Mouse (Mus musculus) kidney, adult 2 months (tissue): ENCODE results near the gene Dynlt1b. TPM values are rescaled to one million over a fixed set of nuclear protein-coding genes. Genes with fewer than 3 reads are reported as not detected.
"Not testable (repeated sequence)": the region's sequence is repeated elsewhere in the genome, so short reads cannot be mapped to it uniquely, and the experiment has no call there.

ENCODE experiments used
- DNase-seq: peaks from one replicate; pipeline ENCODE4 v3.0.0; 2021
- H3K27ac ChIP-seq: fragments of 200-500 bp; 2 replicates; pipeline ENCODE4 v1.5.1; 2012; ENCODE audit warnings: low read depth, low read length, control low read depth, inconsistent platforms; ENCODE audit not compliant: insufficient read depth
- H3K27me3 ChIP-seq: fragments of 200-500 bp; replicated peaks from 2 replicates; pipeline ENCODE4 v1.6.1; 2012; ENCODE audit warnings: mild to moderate bottlenecking, moderate library complexity, low read length, inconsistent platforms; ENCODE audit not compliant: control insufficient read depth, insufficient read depth
- H3K36me3 ChIP-seq: fragments of 200-500 bp; 2 replicates; pipeline ENCODE4 v1.6.1; 2012; ENCODE audit warnings: mild to moderate bottlenecking, moderate library complexity, low read length, inconsistent platforms; ENCODE audit not compliant: control insufficient read depth, insufficient read depth
- H3K4me1 ChIP-seq: fragments of 200-500 bp; 2 replicates; pipeline ENCODE4 v1.6.1; 2011; ENCODE audit warnings: low read length; ENCODE audit not compliant: control insufficient read depth, insufficient read depth
- H3K4me3 ChIP-seq: fragments of 200-500 bp; 2 replicates; pipeline ENCODE4 v1.5.1; 2011; ENCODE audit warnings: mild to moderate bottlenecking, low read depth, low read length, control low read depth; ENCODE audit not compliant: insufficient read depth
- WGBS: fragments of 180-500 bp; shearing (Covaris S2); methylation state at CpG from one replicate; pipeline ENCODE4 v1.1.7; 2018; 5-methylcytosine and 5-hydroxymethylcytosine counted together
- polyA plus RNA-seq: library from polyadenylated mRNA; depleted of rRNA; stranded (reverse); fragments of >200 nt; gene quantifications from 2 replicates; pipeline ENCODE4 v1.2.3, GENCODE M21; 2012

Gene Dynlt1b
- polyA plus RNA-seq, 1 experiment = 213 TPM

DNA sequence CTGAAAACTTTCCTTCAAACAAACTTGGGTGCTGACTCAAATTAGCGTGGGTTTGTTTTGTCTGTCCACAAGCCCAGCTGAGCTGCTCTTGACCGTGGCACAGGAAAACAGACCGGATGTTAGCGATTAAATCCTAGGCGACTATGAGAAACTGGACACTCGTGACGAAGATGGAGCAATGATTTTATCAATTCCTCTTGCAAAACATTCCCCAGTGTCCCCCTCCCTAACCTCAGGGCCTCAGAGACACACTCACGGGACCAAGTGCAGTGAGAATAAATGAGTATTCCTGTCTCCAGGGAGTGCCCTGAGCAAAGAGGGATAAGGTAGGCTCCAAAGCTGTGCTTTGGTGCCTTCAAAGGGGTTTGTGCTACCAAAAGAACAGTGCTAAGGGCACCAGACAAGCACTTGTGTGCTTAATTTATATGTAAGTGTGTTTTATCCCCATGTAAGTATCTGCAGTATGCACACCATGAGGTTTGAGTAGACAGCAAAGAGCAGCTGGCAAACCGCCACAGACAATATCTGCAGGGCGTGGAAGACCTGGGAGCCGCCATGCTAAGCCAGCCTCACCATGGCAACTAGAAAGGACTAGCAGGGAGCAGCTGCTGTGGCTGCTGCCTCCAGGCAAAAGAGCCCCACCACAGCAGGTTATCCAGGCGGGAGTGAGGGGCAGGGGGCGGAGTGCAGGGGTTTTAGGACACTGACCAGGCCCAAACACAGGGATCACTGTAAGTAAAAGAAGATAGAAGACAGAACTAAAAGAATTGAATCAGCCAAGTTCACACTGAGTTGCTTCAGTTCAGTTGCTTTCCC is 30.4 kb upstream of the Dynlt1b start:
- not testable (repeated sequence) for H3K36me3 ChIP-seq

DNA sequence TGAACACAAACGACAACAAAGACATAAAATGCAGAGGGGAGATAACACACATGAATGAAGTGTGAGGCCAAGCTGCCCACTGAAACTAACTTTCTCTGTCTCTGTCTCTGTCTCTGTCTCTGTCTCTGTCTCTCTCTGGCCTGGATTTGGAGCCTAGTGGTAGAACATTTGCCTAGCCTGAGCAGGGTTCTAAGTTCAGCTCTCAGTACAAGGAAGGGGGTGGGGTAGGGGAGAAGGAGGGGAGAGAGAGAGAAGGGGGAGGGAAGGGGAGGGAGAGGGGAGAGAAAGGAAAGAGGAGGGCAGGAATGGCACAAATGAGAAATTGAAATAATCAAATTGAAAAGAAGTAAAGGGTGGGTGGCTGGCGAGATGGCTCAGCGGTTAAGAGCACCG is 29.8 kb upstream of the Dynlt1b start:
- H3K36me3 ChIP-seq, H3K4me1 ChIP-seq: not testable (repeated sequence)
- 76% methylated on average over 4 of the region's 4 CpGs for WGBS

More for the DNA sequence above, 30.4 kb upstream of the Dynlt1b start:
- not testable (repeated sequence) for H3K27me3 ChIP-seq, H3K4me3 ChIP-seq, H3K4me1 ChIP-seq, H3K27ac ChIP-seq
- WGBS = 37% methylated on average over 8 of the region's 13 CpGs
- DNase-seq = peak; percentile 5

DNA sequence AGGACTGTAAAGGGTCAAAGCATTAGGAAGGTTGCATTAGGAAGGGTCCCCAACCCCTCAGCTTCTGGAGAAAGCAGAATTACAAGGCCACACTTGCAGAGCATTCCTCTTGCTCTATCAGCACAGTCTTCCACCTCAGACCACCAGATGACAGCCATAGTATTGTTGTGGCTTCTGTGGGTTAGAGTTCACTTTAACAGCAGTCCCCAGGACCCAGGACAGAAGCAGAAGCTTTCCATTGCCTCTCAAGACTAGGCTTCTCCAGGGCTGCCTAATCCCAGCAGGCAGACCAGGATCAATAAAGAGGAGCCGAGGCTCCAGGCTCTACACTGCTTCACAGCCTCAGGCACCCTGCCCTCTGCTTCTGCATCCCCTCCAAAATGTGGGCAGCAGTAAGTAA is 25.4 kb upstream of the Dynlt1b start:
- DNase-seq, H3K4me1 ChIP-seq, H3K27ac ChIP-seq, H3K4me3 ChIP-seq, H3K36me3 ChIP-seq, H3K27me3 ChIP-seq: not testable (repeated sequence)
- 69% methylated on average over 1 of the region's 1 CpGs for WGBS

More for the DNA sequence above, 29.8 kb upstream of the Dynlt1b start:
- not testable (repeated sequence) for H3K27ac ChIP-seq, DNase-seq, H3K4me3 ChIP-seq, H3K27me3 ChIP-seq

DNA sequence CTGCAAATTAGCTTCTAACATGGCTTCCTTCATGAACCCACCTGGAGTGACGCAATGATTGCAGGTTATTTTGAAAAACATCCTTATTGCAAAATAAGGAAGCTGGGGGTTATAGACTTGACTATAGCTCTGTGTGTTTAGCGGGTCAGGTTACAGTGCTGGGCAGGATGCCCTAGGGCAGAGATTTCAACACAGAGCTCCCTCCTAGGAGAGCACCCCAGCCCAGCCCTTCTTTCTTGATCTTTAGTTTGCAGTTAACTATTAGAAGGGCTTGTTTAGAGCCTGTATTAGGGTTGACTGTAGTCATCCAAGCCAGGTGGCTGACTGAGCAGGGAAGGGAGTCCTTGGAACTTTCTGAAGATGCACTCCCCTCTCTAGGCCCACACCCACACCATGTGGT is 22.9 kb upstream of the Dynlt1b start:
- not testable (repeated sequence) for H3K4me3 ChIP-seq, H3K27me3 ChIP-seq, H3K27ac ChIP-seq, H3K4me1 ChIP-seq, H3K36me3 ChIP-seq
- WGBS = 53% methylated on average over 1 of the region's 2 CpGs
- peak; percentile 24 for DNase-seq

DNA sequence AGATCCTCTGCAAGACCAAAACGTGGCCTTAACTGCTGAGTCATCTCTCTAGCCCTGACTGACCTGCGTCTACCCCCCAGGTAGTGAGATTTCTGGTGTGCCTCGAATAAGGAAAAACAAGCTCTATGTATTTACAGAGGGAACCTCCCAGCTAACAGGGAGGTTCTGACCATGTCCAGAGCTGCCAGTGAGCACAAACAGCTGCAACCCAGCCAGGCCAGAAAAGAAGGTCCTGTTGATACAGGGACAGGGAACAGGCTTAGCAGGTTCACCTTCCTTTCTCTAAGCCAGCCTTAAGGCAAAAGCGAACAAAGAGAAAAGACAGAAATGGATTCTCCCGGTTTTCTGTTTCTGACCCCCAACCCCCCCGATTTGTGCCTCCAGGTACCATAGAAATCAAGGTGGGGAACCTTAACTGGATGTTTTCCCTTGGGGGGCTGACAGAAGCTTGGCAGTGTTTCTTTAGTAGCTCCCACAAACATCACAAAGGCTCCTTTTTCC is 19.1 kb upstream of the Dynlt1b start:
- not testable (repeated sequence) for H3K36me3 ChIP-seq, H3K4me1 ChIP-seq, H3K27ac ChIP-seq, DNase-seq, H3K27me3 ChIP-seq, H3K4me3 ChIP-seq
- 54% methylated on average over 6 of the region's 6 CpGs for WGBS

DNA sequence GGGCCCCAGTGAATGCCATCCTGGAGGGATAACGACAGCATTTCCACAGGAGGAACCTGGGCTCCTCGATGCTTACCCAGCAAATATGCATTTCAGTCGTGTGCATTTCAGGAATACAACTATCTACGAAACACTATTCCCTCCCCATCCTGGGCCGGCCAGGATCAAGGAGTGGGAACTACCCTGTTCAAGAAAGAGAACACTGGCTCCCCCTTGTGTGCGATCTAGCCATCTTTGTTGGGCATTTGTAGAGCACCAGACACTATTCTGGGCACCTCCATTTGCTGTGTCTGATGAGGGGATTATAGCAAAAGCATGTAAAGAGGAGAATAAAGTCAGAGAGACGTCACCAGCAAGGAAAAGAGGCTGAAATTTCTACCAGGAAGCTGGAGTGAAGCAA is 12.8 kb upstream of the Dynlt1b start:
- H3K4me1 ChIP-seq, H3K27me3 ChIP-seq, H3K27ac ChIP-seq, DNase-seq, H3K4me3 ChIP-seq, H3K36me3 ChIP-seq: not testable (repeated sequence)
- WGBS = 21% methylated on average over 5 of the region's 7 CpGs

DNA sequence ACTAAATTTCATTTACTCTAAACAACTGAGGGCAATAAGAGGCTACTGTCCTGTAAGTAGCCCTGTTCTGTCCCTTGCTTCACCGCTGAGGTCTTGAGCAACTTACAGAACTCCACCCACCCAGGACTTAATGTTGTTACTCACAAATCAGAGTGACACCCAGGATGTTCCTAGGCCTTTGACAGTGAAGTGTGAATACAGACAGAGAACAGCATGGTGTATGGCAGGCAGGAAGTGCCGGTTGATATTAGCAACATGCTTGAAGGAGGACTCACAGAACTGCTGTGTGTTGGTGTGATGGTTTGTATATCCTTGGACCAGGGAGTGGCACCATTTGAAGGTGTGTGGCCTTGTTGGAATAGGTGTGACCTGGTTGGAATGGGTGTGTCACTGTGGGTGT is 9.4 kb upstream of the Dynlt1b start:
- not testable (repeated sequence) for H3K27ac ChIP-seq, H3K4me3 ChIP-seq, H3K4me1 ChIP-seq, H3K27me3 ChIP-seq, H3K36me3 ChIP-seq, DNase-seq
- 95% methylated on average over 2 of the region's 2 CpGs for WGBS

DNA sequence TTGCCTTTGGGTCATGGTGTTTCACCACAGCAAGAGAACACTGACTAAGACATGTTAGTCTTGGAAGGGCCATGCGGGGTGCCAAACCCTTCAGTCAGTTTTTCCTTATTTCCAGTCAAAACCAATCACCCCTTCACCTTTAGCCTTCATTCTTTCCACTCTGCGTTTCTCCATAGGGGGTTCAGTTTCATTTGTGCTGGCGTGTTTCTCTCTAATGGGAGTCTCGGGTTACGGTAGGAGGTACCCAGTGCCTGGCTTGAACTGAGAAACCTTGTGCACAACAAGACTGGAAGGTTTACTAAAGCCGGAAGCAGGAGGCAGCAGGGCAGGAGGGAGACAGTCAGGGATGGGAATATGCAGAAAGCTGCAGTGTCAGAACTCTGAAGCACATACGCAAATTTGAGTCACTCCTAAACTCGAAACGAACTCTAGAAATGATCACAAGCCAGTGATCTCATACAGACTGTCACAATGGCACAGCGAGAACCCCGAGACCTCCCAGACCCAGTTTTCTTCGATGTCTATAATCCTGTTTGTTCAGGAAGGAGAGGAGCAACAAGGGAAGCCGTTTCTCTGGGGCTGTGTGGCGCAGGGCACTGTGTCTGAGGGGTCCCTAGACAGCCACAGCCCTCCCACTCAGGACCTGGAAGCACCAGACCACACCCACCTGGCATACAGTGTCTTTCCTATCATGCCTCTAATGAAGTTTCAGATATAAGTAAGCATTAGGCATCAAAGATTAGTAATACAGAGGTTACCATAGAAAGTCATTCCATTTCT is 8.2 kb upstream of the Dynlt1b start:
- H3K27me3 ChIP-seq, H3K4me3 ChIP-seq, H3K27ac ChIP-seq, H3K36me3 ChIP-seq, H3K4me1 ChIP-seq, DNase-seq: not testable (repeated sequence)
- WGBS = 51% methylated on average over 14 of the region's 14 CpGs

DNA sequence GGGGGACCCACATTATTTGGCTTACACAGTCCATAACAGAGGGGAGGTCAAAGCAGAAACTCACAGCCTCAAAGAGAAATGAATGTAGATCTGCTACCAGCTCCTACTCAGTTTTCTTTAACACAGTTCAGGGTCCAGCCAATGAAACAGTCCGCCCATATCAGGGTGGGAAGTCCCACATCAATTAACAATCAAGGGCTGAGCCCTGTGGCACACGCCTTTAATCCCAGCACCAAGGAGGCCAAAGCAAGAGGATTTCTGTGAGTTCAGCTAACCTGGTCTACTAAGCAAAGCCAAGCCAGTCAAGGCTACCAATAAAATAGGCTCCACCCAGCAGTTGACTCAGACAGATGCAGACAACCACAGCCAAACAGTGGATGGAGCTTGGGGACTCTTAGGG is 7.5 kb upstream of the Dynlt1b start:
- WGBS = 72% methylated on average over 2 of the region's 2 CpGs

DNA sequence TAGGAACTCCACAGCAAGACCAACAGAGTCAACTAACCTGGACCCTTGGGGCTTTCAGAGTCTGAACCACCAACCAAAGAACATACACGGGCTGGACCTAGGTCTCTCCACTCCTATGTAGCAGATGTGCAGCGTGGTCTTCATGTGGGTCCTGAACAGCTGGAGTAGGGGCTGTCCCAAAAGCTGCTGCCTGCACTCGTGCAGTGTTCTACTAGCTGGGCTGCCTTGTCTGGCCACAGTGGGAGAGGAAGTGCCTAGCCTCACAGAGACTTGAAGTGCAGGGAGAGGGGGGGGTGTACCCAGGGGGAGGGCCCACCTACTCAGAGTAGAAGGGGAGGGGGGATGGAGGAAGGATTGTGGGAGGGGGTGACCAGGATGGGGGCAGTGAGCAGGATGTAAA is 7.1 kb upstream of the Dynlt1b start:
- not testable (repeated sequence) for H3K36me3 ChIP-seq, H3K4me3 ChIP-seq, H3K27ac ChIP-seq, H3K4me1 ChIP-seq, H3K27me3 ChIP-seq, DNase-seq
- 72% methylated on average over 3 of the region's 3 CpGs for WGBS

More for the DNA sequence above, 7.5 kb upstream of the Dynlt1b start:
- not testable (repeated sequence) for H3K27me3 ChIP-seq, H3K4me3 ChIP-seq, H3K27ac ChIP-seq, H3K36me3 ChIP-seq, H3K4me1 ChIP-seq, DNase-seq

DNA sequence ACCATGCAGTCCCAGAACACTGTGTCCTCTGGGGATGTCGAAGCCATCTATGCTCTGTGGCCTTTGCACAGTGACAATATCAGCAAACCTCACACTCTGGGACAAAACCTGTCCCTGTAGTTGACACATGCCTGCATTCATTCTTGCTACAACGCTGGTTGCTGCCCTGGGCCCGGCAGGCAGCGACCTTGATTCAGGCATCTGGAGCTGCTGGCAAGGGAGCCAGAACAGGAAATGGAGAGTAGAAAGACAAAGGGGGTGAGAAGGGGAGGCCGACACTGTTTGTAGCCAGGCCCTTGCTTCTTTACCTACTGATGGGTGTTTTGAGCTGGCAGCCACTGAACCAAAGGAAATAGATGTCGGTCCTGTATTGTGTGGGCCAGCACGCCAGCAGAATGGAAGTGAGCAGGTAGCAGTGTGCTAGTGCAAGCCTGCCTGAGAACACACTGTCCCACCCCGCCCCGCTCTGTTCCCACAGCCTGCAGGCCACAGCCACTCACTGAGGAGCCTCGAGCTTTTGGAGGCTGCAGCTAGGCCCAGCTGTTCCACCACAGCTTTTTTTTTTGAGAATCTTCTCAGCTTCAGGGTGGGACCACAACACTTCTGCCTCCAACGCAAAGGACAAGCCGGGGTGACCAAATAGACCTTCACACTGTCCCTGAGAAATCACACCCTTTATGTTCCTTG is 5.5 kb upstream of the Dynlt1b start:
- H3K36me3 ChIP-seq, H3K27ac ChIP-seq, H3K4me1 ChIP-seq, H3K27me3 ChIP-seq, DNase-seq, H3K4me3 ChIP-seq: not testable (repeated sequence)
- WGBS = 57% methylated on average over 12 of the region's 12 CpGs
